Mouse (Mus musculus) monocyte, adult 5-6 weeks (primary cell): ENCODE results near the gene Ilf3. TPM values are rescaled to one million over a fixed set of nuclear protein-coding genes. Genes with fewer than 3 reads are reported as not detected.

Experiments used
- ATAC-seq: fragments of 153-309, 156-312 bp; replicated peaks from 2 replicates; pipeline ENCODE4 v1.8.0; 2017; ENCODE audit warnings: mild to moderate bottlenecking; ENCODE audit not compliant: low TSS enrichment, insufficient number of reproducible peaks, severe bottlenecking, poor library complexity, low FRiP score
- total RNA-seq: library from RNA; stranded (forward); fragments of 200-1000, 200-491, 200-594 nt; gene quantifications from 3 replicates; pipeline ENCODE4 v1.2.3, GENCODE M21; 2017

Ilf3 gene
- total RNA-seq, 1 experiment from 2014 or later: 47.3 TPM

GRCm38 (mm10) chr9:21336491-21336890 lies 31.2 kb upstream of the Ilf3 start:
- ATAC-seq: no peak

GRCm38 (mm10) chr9:21337652-21338051 lies 30.0 kb upstream of the Ilf3 start:
- ATAC-seq: no peak

- ATAC-seq: no peak
Measured at GRCm38 (mm10) chr9:21340411-21340810, 27.3 kb upstream of the Ilf3 start.

GRCm38 (mm10) chr9:21346627-21347365 lies 20.9 kb upstream of the Ilf3 start:
- ATAC-seq: no peak

GRCm38 (mm10) chr9:21348152-21348551 lies 19.5 kb upstream of the Ilf3 start:
- ATAC-seq: no peak

- no peak for ATAC-seq
Measured at GRCm38 (mm10) chr9:21351178-21351577, 16.5 kb upstream of the Ilf3 start.

- no peak for ATAC-seq
Measured at GRCm38 (mm10) chr9:21351702-21352377, 15.8 kb upstream of the Ilf3 start.

GRCm38 (mm10) chr9:21352463-21353372 lies 15.0 kb upstream of the Ilf3 start:
- ATAC-seq: no peak

GRCm38 (mm10) chr9:21353373-21353686 lies 14.3 kb upstream of the Ilf3 start:
- no peak for ATAC-seq

- ATAC-seq: no peak
Measured at GRCm38 (mm10) chr9:21354796-21355195, 12.9 kb upstream of the Ilf3 start.

- ATAC-seq: peak; percentile 88
Measured at GRCm38 (mm10) chr9:21356981-21357718, 10.5 kb upstream of the Ilf3 start.

- ATAC-seq: no peak
Measured at GRCm38 (mm10) chr9:21366541-21367220, 990 bp upstream of the Ilf3 start.

GRCm38 (mm10) chr9:21368131-21368584 lies 487 bp downstream of the Ilf3 start:
- ATAC-seq: peak; percentile 28

GRCm38 (mm10) chr9:21369080-21369479 lies 1.4 kb downstream of the Ilf3 start:
- ATAC-seq: no peak

- ATAC-seq: no peak
Measured at GRCm38 (mm10) chr9:21370876-21371275, 3.2 kb downstream of the Ilf3 start.

- no peak for ATAC-seq
Measured at GRCm38 (mm10) chr9:21372508-21372907, 4.8 kb downstream of the Ilf3 start.

- no peak for ATAC-seq
Measured at GRCm38 (mm10) chr9:21379195-21379594, 11.5 kb downstream of the Ilf3 start.

GRCm38 (mm10) chr9:21380868-21381267 lies 13.2 kb downstream of the Ilf3 start:
- ATAC-seq: no peak
